Mouse (Mus musculus) thymus, adult 2 months (tissue): ENCODE data around the gene Islr2.

Experiments used
- CTCF ChIP-seq: fragments of 200-500 bp; IDR thresholded peaks from 2 replicates; pipeline ENCODE4 v1.5.1; 2012; ENCODE audit warnings: mild to moderate bottlenecking, control low read depth, low read length, moderate library complexity, borderline replicate concordance; ENCODE audit not compliant: control insufficient read depth, poor library complexity, insufficient read depth; ENCODE audit errors: extremely low read depth
- POLR2A ChIP-seq: fragments of 200-500 bp; IDR thresholded peaks from 2 replicates; pipeline ENCODE4 v1.6.1; 2012; ENCODE audit warnings: mild to moderate bottlenecking, low read length, control low read depth, moderate library complexity; ENCODE audit not compliant: control insufficient read depth, poor library complexity, insufficient read depth; ENCODE audit errors: extremely low read depth

DNA sequence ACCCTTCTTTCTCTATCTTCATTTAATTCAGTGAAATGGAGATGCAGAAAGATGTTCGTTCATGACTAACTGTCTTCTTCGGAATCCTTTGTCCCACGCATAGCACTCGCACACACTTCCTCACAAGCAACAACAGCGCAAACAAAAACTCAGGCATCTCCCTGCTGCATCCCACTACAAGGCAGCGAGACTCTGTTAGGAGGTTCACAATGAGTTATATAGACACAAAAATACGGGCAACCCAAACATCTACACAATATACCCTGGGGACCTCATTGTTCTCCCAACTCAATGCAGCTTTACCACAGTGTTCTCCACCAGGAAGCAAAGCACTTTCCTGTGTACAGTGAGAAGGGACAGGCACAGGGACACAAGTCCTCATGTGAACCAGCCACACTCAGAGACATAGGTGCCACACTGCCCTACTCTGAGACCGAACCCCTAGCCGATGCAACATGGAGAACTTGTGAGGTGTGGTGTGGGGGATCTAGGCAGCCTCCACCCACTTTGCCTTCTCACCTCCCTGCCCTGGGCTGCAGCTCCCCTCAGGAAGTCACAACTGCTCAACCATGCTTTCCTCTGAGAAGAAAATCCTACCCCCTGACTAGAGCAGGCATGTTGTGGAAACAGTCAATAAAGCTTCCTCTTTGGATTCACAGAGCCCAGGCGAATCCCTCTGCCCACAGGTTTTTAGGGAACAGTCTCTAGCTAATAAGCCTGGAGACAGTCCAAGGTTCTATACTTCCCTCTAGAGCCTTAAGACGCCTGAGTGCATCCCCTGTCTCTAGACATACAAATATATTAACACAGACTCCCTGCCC lies 3.6 kb downstream of the Islr2 start:
- TF ChIP-seq CTCF (no peak), POLR2A (no peak)
